Mouse (Mus musculus) CD4-positive naive resting alpha-beta T cell, adult 57 days (primary cell): Measurements from ENCODE around the gene Tmie. TPM values are rescaled to one million over a fixed set of nuclear protein-coding genes. Genes with fewer than 3 reads are reported as not detected.

Experiments
- total RNA-seq: library from RNA; stranded (reverse); gene quantifications from one replicate; pipeline ENCODE4 v1.2.4, GENCODE M21; 2023

The Tmie gene
- total RNA-seq, result 29.7 TPM

GRCm38 (mm10) chr9:110879998-110880561, at the start of gene Tmie:
Gene Tmie (minus strand): TSS chr9:110880113.

GRCm38 (mm10) chr9:110916786-110917185, 36.9 kb upstream of the Tmie start, which contains the start of gene Fam240a:
Gene Fam240a (minus strand): TSS chr9:110916861.

GRCm38 (mm10) chr9:110879191-110879920, 557 bp downstream of the Tmie start, which contains the start of gene Als2cl:
Gene Als2cl (plus strand): TSS chr9:110879870.

GRCm38 (mm10) chr9:110857781-110858472, 22.0 kb downstream of the Tmie start, which contains the start of gene Prss50:
Gene Prss50 (plus strand): TSS chr9:110857967.

GRCm38 (mm10) chr9:110844206-110844605, 35.7 kb downstream of the Tmie start, which contains the start of gene Prss46:
Gene Prss46 (plus strand): TSS chr9:110844506.

GRCm38 (mm10) chr9:110834411-110834810, 45.5 kb downstream of the Tmie start, which contains the start of gene Prss45:
Gene Prss45 (plus strand): TSS chr9:110834588.

GRCm38 (mm10) chr9:110826390-110826789, 53.5 kb downstream of the Tmie start, which contains the start of gene Prss43:
Gene Prss43 (plus strand): TSS chr9:110826690.

Other genes starting within 250 kb of the Tmie start
- gene Nbeal2, start 226.0 kb downstream of the Tmie start, total RNA-seq, result 81.3 TPM
- gene Ccdc12, start 223.6 kb downstream of the Tmie start, total RNA-seq, result 83.5 TPM
- not detected for gene Myl3, start 138.3 kb downstream of the Tmie start, total RNA-seq
- gene Pth1r, start 133.0 kb downstream of the Tmie start, total RNA-seq, result not detected
- gene Prss42, start 81.9 kb downstream of the Tmie start, total RNA-seq, result not detected
- gene Prss44, start 66.1 kb downstream of the Tmie start, total RNA-seq, result not detected
- gene Prss43, start 53.4 kb downstream of the Tmie start, total RNA-seq, result not detected
- gene Prss45, start 45.5 kb downstream of the Tmie start, total RNA-seq, result not detected
- not detected for gene Prss46, start 35.6 kb downstream of the Tmie start, total RNA-seq
- gene Prss50, start 22.1 kb downstream of the Tmie start, total RNA-seq, result not detected
- gene Als2cl, start 243 bp downstream of the Tmie start, total RNA-seq, result 526 TPM
- gene Fam240a, start 36.7 kb upstream of the Tmie start, total RNA-seq, result 4.1 TPM
- gene Tdgf1, start 66.0 kb upstream of the Tmie start, total RNA-seq, result 1.3 TPM
- gene Lrrc2, start 71.4 kb upstream of the Tmie start, total RNA-seq, result 0.27 TPM
- gene Rtp3, start 110.5 kb upstream of the Tmie start, total RNA-seq, result not detected
- 4.3 TPM for gene Ltf, start 139.2 kb upstream of the Tmie start, total RNA-seq
- 4.1 TPM for gene Ccrl2, start 177.4 kb upstream of the Tmie start, total RNA-seq
- 31.9 TPM for gene Lrrfip2, start 237.5 kb upstream of the Tmie start, total RNA-seq